Mouse (Mus musculus) heart, adult 18-20 months (tissue): ENCODE measurements around the gene Cfap221. TPM values are rescaled to one million over a fixed set of nuclear protein-coding genes. Genes with fewer than 3 reads are reported as not detected.

ENCODE experiments used
- DNase-seq, 2 experiments: peaks; one replicate each; pipeline ENCODE4 v3.0.0; 2021 to 2022; ENCODE audit warnings: mixed read lengths in 1 of 2
- total RNA-seq, 2 experiments: library from RNA; stranded (reverse); gene quantifications; 2 replicates each; pipeline ENCODE4 v1.2.3; 2021

Cfap221 gene
- total RNA-seq, 2 experiments from 2014 or later, result not detected

DNA sequence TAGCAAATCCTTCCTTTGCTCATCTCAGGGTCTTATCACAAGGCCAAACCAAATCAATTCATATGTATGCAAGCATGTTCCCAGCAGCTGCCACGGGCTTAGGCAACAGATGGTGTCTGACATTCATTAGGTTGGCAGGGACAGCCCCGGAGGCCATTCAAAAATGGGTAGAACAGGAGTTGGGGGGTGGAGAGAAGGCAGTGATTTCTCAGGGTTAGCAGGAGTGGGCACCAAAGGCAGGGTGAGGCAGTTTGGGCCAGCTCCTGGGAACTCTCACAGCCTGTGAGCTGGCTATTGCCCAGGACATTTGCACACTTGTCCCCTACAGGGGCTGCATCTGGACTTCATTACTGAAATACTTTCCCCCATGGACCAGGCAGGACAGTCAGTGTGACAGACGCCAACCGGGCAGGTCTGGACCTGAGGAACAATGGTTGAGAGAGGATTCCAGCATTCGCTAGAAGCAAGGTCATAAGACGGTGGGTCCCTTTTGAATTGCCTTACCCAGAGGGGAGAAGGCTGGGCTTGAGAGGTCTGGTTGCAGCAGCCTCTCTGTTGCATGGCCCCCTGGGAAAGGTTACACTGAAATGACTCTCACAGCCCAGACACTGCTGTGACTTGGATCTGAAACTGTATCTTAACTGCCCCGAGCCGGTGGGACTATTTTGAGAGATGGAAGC lies 94.3 kb downstream of the Cfap221 start:
- no peak for DNase-seq

DNA sequence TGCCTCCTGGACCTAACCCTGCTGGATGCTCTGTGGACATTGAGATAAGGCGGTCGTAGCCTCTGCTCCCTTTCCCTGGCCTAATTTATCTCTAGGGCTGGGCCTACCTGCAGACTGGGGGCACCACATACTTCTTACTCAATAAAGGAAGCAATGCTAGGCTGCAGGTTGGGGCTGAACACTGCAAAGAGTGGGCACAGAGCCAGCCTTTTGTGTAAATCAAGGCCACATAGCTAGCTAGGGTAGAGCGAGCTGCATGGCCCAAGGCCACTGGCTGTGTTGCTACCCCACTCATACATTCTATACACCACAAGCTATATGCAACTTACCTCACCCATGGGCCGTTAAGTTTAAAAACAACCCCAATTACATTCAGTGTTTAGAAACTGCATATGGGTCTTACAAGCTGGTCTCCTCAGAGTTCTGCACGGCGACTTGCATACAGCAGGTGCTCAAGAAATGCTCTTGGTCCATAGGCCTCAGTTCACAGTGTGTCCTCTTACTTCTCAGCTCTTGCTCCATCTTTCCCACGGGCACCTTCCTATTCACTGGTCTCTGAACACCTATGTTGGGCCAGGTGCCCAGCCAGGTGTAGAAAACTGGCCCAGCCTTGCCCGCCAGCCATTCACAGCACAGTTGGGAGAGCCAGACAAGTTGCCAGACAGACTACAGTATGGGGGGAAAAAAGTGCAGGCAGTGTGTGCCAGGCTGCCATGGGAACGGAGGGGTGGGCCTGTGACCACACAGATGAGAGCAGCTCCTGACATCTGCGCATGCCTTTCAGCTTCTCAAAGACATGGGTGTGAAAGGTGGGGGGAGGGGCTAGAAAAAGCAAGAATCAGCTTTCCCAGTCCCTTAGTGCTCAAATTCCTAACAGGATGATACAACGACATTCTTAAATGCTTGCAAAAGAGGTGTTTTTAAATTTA lies 97.6 kb downstream of the Cfap221 start:
- no peak for DNase-seq

DNA sequence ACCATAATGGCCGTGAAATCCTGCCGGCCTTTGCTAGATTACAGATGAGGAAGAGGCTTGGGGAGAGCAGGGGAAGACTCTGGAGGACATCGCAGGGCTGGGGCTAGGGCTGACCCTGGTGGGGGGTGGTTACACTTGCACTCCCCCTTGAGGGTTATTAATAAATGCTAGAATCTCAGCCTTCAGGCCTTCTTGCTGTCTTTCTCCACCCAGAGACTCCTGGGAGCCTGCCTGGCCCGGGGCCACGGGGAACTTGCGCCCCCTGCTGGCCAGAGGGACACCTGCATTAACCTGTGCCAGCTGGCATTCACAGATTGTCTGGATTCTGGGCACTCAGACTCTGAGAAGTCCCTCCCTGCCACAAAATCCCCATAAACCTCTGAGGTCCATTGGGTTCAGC lies 102.1 kb downstream of the Cfap221 start:
- DNase-seq, result peak; percentile 55 to 69

DNA sequence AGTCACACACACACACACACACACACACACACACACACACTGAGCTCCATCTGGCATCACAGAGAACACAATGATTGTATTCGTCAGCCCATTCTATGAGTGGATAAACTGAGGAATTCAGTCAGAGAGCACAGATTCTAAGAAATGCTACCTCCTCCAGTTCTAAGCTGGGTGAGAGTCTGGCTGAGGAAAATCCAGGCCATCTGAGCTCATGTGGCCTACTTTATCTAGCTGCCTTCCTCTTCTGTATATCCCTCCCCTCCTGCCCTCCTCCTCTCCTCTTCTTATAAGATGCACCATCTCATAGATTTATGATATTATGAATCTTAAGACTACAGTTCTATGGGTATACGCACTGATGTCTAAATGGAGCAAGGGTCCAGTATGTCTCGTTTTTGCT lies 103.4 kb downstream of the Cfap221 start:
- DNase-seq, result no peak

DNA sequence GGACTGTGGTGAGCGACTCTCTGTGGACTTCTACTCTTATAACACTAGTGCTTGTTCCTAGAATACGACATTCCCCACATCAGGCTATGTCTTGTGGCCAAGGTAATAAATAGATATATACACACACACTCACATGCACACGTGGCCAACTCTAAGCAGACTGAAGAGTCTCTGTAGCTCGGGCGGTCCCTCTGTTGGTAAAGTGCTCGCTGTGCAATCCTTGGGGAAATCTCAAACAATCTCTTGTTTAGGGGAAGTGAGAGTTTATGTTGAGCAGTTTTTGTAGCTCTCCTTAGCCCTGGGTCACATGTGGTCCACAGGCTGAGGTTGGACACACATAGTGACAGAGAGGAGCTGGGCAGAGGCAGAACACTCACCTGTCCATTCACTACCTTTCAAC lies 104.1 kb downstream of the Cfap221 start:
- DNase-seq, result no peak

DNA sequence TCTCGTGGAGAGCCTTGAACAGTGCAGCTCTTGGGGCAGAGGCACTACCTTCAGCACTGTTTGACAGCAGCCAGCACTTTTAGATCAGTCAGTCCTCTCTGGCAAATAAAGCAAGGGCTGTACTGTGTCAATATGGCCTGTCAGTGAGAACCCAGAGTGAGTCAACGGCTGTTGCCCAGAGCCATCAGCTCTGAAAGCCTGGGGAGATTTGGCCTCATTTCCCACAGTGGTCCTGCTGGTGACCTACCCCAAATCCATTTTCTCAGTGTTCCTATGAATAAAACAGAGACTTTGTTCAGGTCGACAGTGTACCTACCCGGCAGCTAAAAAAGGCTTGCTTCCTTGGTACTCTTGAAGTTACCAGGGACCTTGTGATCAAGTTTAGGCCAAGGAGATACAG lies 105.2 kb downstream of the Cfap221 start:
- DNase-seq, result no peak

DNA sequence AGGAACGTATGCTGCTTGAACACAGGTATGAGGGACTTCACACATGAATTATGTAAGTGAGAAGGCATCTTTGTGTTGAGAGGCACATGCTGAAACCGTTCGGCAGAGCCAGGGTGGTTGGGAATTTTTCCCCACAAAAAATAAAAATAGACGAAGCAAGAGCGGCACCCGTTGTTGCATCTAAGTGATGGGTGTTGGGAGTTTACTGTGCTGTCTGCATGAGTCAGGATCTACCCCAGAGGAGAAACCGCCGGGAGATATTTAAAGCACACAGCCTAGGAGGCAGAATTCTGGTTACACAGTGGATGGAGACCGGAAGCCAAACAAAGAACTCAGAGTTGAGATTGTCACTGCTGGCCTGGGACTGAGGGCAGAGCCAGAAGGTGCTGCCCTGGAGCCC lies 105.9 kb downstream of the Cfap221 start:
- DNase-seq, result no peak

DNA sequence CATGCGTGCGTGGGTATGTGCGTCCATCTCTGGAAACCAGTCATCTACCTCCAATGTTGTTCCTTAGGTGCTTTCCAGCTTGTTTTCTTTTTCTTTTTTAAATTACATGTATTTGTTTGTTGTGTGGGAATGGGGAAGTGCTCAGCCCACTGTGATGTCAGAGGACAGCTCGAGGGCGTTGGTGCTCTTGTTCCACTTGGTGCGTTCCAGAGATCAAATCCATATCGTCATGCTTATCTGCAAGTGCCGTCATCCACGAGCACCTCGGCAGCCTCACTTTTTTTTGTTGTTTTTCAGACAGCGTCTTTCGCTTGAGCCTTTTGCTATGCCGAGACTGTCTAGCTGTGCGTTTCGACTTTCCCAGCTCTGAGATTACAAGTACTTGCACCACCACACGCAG lies 107.7 kb downstream of the Cfap221 start:
- DNase-seq, result no peak

DNA sequence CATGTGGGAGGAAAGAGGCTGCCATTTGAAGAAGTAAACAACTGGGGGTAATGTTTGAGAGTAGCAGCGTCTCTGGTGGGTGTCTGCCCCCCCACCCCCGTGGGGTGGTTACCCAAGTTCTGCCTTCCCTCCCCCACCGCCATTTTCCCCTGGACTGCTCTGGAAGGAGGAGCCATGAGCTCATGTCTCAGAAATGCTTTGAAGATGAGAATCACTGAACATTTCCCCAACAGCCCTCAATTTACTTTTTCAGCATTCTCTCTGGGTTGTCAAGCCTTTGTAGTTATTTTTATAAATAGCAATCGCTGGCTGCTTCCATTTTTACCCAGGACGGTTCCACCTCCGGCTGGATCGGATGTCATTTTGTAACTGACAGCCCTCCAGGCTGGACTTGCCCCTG lies 110.7 kb downstream of the Cfap221 start:
- DNase-seq, result no peak

DNA sequence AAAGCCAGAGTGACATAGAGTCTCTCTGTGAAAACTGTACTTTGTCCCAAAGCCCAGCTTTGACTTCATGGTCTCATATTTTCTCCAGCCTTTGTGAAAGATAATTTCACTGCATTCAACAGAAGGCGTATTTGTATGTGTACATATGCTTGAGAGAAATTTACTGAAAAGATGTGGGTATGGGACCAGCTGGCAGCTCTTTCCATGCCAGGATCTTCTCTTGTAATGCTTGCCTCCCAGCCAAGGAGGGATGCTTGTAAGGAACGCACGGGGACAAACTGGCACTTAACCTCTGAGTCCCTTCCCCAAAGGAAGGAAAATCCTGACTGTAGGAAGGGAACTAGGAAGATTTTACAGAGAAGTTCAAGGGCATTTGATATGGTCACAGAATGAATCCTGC lies 112.8 kb downstream of the Cfap221 start:
- DNase-seq, result no peak

DNA sequence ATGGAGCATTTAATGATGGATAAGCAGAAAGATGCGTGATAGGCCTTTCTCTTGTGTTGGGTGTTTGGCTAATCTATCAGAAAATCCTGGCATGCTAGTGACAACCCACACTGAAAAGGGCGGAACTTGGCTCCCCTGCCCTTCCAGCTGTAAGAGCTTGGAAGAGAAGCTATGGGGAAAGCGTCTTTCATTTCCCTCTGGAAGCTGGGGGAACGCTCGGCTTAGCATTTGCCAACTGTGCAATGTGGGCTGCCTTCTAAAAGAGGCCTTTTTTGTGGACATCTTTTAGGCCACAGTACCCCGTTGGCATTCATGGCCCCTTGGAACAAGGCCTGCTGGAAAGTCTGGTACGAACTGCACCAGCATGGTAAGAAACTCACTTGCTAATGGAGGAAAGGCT lies 118.1 kb downstream of the Cfap221 start:
- peak; percentile 12 to 29 for DNase-seq

DNA sequence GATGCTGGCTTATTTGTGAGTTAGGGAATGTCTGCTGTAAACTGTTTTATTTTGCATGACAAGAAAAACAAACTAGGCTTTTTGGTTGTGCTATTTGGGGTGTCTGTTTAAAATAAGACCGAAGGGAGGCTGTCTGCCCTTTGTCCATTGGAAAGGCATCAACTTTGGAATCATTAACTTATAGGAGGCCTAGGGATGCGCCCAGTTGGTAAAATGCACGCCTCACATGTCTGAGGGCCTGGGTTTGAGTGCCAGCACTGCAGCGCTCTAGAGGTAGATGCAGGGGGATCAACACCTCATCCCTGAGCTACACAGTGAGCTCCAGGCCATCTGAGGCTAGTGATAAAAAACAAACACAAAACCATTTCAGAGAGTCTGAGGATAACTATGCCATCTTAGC lies 119.6 kb downstream of the Cfap221 start:
- DNase-seq, result no peak

Other genes with a start within 250 kb of the Cfap221 start
- gene Ptpn4, start 159.6 kb downstream of the Cfap221 start, total RNA-seq, result 10 to 100 TPM; 28.1 to 30.2 TPM
- 10 to 100 TPM in 1 of 2 experiments, 1 to 10 TPM in 1; 9.9 to 10.7 TPM for gene Tmem177, start 84.0 kb downstream of the Cfap221 start, total RNA-seq
- gene Sctr, start 9.7 kb upstream of the Cfap221 start, total RNA-seq, result under 1 TPM in 1 of 2 experiments, not detected in 1; 0.21 TPM
- 1 to 10 TPM; 7.0 to 8.0 TPM for gene Tmem37, start 76.8 kb upstream of the Cfap221 start, total RNA-seq
- 100 to 1,000 TPM; 307 to 318 TPM for gene Dbi, start 123.8 kb upstream of the Cfap221 start, total RNA-seq
- gene 3110009E18Rik, start 124.0 kb upstream of the Cfap221 start, total RNA-seq, result 1 to 10 TPM; 6.2 to 6.4 TPM